Mouse (Mus musculus) midbrain, embryonic 13.5 days (tissue): ENCODE measurements around the gene Washc4. TPM values are rescaled to one million over a fixed set of nuclear protein-coding genes. Genes with fewer than 3 reads are reported as not detected.

Source experiments
- ATAC-seq: fragments of 200-750 bp; cut with Nextera tagmentation; 2 replicates; pipeline ENCODE4 v1.8.0; 2017; ENCODE audit warnings: mild to moderate bottlenecking, moderate TSS enrichment, moderate library complexity
- H3K27ac ChIP-seq: fragments of 300-500 bp; sonication (generic); 2 replicates; pipeline ENCODE4 v1.5.1; 2015; ENCODE audit warnings: inconsistent platforms, mild to moderate bottlenecking, moderate library complexity
- H3K27me3 ChIP-seq: fragments of 300-500 bp; sonication (generic); 2 replicates; pipeline ENCODE4 v1.6.1; 2015; ENCODE audit warnings: mild to moderate bottlenecking, inconsistent platforms
- H3K36me3 ChIP-seq: fragments of 300-500 bp; sonication (generic); 2 replicates; pipeline ENCODE4 v1.6.1; 2015; ENCODE audit warnings: mild to moderate bottlenecking, inconsistent platforms
- H3K4me1 ChIP-seq: fragments of 300-500 bp; sonication (generic); replicated peaks from 2 replicates; pipeline ENCODE4 v1.6.1; 2015; ENCODE audit warnings: inconsistent platforms
- H3K4me2 ChIP-seq: fragments of 300-500 bp; sonication (generic); replicated peaks from 2 replicates; pipeline ENCODE4 v1.6.1; 2015; ENCODE audit warnings: moderate library complexity, mild to moderate bottlenecking, inconsistent platforms
- H3K4me3 ChIP-seq: fragments of 300-500 bp; sonication (generic); replicated peaks from 2 replicates; pipeline ENCODE4 v1.5.1; 2015; ENCODE audit warnings: mild to moderate bottlenecking, inconsistent platforms
- H3K9ac ChIP-seq: fragments of 300-500 bp; sonication (generic); replicated peaks from 2 replicates; pipeline ENCODE4 v1.6.1; 2015; ENCODE audit warnings: mild to moderate bottlenecking, inconsistent platforms
- H3K9me3 ChIP-seq: fragments of 300-500 bp; sonication (generic); 2 replicates; pipeline ENCODE4 v1.6.1; 2016; ENCODE audit warnings: mild to moderate bottlenecking, inconsistent platforms
- WGBS: fragments of 180-500 bp; shearing (Covaris S2); methylation state at CpG from one replicate; pipeline ENCODE4 v1.1.7; 2015; 5-methylcytosine and 5-hydroxymethylcytosine counted together
- polyA plus RNA-seq: library from polyadenylated mRNA; unstranded; fragments of >200 nt; fragmentation: Nextera tagmentation; extraction: Ambion mirVana; gene quantifications from 2 replicates; pipeline ENCODE4 v1.2.1, GENCODE M21; 2015

Washc4 gene
- polyA plus RNA-seq, 1 experiment from 2014 or later: 33.3 TPM

DNA sequence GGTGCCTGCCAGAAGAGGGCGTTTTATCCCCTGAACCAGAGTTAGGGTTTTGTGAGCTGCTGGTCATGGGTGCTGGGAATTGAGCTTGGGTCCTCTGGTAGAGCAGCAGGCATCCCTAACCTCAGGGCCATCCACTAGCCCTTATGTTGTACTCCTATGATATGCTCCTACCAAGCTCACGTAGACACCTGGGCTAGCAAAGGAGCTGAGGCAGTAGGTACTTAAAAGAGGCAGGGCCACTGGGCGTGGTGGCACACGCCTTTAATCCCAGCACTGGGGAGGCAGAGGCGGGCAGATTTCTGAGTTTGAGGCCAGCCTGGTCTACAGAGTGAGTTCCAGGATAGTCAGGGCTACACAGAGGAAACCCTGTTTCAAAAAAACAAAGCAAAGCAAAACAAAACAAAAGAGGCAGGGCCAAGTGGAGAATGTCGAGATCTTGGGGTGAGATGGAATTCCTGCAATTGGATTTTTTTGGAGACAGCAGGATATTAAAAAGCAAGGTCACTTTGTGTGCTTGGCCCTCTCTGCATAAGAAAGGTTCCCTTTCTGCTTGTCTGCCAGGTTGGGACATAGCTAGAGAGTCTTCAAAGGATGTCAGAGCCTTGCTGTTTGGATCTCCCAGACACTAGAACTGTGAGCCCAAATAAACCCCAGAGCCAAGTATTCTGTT, 4.1 kb upstream of the Washc4 start:
- ATAC-seq: no peak
- Histone ChIP-seq H3K36me3 (no peaks in the 10 kb centered on the region), H3K9me3 (no peaks in the 10 kb centered on the region)

GRCm38 (mm10) chr10:83540092-83540491, 3.5 kb upstream of the Washc4 start:
- 68% methylated on average over 3 of the region's 3 CpGs for WGBS
- Histone ChIP-seq H3K4me1 (peaks cover 9% of the 10 kb centered on the region), H3K36me3 (no peaks in the 10 kb centered on the region), H3K4me2 (no peak overlapping the region), H3K4me3 (no peak overlapping the region), H3K27me3 (peaks cover 3% of the 10 kb centered on the region; the same call in 1 of the 2 replicates), H3K9ac (no peak overlapping the region), H3K27ac (no peak overlapping the region), H3K9me3 (no peaks in the 10 kb centered on the region)
- ATAC-seq: no peak

More for the DNA sequence above, 4.1 kb upstream of the Washc4 start:
- peaks cover 2% of the 10 kb centered on the region for H3K4me1 ChIP-seq
- no peak overlapping the region for H3K4me3 ChIP-seq
- H3K9ac ChIP-seq: no peak overlapping the region
- H3K27me3 ChIP-seq: peaks cover 8% of the 10 kb centered on the region; the same call in 1 of the 2 replicates
- no peak overlapping the region for H3K27ac ChIP-seq
- H3K4me2 ChIP-seq: no peak overlapping the region
- 71% methylated on average over 6 of the region's 6 CpGs for WGBS

DNA sequence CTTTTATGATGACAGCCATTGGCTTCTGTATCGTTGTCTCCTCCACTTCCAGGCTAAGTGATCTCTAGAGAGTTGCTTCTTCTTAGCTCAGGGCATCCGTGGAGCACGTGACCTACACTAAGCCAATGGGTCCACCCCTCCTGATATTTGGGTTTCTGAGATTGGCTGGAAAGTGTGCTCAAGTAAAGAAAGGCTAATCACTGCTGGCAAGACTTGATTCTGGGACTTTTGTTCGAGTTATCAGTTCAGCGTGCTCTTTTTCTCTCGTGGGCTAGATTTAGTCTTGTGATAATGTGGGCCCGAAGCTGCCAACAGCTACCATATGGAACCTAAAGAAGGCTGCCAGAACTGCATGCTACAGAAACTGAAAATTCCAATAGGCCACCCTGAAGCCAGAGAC, 1.3 kb upstream of the Washc4 start:
- H3K27me3 ChIP-seq: peaks cover 3% of the 10 kb centered on the region; the same call in 1 of the 2 replicates
- peaks cover 23% of the 10 kb centered on the region for H3K4me1 ChIP-seq
- 83% methylated on average over 7 of the region's 7 CpGs for WGBS
- no peaks in the 10 kb centered on the region for H3K36me3 ChIP-seq
- H3K9me3 ChIP-seq: no peaks in the 10 kb centered on the region
- H3K4me2 ChIP-seq: no peak overlapping the region
- H3K9ac ChIP-seq: no peak overlapping the region
- no peak for ATAC-seq
- H3K27ac ChIP-seq: no peak overlapping the region
- H3K4me3 ChIP-seq: no peak overlapping the region

- WGBS: under 1% methylated on average over 37 of the region's 41 CpGs
- H3K4me2 ChIP-seq: peak overlapping the region; percentile 59
- peak overlapping the region; percentile 92 for H3K27ac ChIP-seq
- H3K27me3 ChIP-seq: no peaks in the 10 kb centered on the region; the same call in 1 of the 2 replicates
- peak overlapping the region; percentile 85 for H3K4me3 ChIP-seq
- H3K9ac ChIP-seq: peak overlapping the region; percentile 91
- peaks cover 23% of the 10 kb centered on the region for H3K4me1 ChIP-seq
- peak; percentile 94; the same call in 1 of the 2 replicates for ATAC-seq
- H3K9me3 ChIP-seq: no peaks in the 10 kb centered on the region
- no peaks in the 10 kb centered on the region for H3K36me3 ChIP-seq
Measured at GRCm38 (mm10) chr10:83544103-83544479, 539 bp downstream of the Washc4 start.

GRCm38 (mm10) chr10:83545341-83545740, 1.8 kb downstream of the Washc4 start:
- Histone ChIP-seq H3K9ac (no peak overlapping the region), H3K27ac (no peak overlapping the region), H3K27me3 (no peaks in the 10 kb centered on the region; the same call in 1 of the 2 replicates), H3K4me3 (peak overlapping the region; percentile 85; the same call in 1 of the 2 replicates), H3K36me3 (peaks cover 9% of the 10 kb centered on the region), H3K4me1 (peaks cover 23% of the 10 kb centered on the region), H3K9me3 (no peaks in the 10 kb centered on the region), H3K4me2 (peak overlapping the region; percentile 59)
- no peak for ATAC-seq
- 85% methylated on average over 3 of the region's 3 CpGs for WGBS

GRCm38 (mm10) chr10:83563005-83563404, 19.5 kb downstream of the Washc4 start:
- ATAC-seq: no peak
- H3K4me2 ChIP-seq: no peak overlapping the region
- peaks cover 81% of the 10 kb centered on the region for H3K36me3 ChIP-seq
- no peak overlapping the region for H3K4me3 ChIP-seq
- H3K9me3 ChIP-seq: no peaks in the 10 kb centered on the region
- H3K4me1 ChIP-seq: no peaks in the 10 kb centered on the region
- H3K9ac ChIP-seq: no peak overlapping the region
- no peak overlapping the region for H3K27ac ChIP-seq
- no peaks in the 10 kb centered on the region for H3K27me3 ChIP-seq

DNA sequence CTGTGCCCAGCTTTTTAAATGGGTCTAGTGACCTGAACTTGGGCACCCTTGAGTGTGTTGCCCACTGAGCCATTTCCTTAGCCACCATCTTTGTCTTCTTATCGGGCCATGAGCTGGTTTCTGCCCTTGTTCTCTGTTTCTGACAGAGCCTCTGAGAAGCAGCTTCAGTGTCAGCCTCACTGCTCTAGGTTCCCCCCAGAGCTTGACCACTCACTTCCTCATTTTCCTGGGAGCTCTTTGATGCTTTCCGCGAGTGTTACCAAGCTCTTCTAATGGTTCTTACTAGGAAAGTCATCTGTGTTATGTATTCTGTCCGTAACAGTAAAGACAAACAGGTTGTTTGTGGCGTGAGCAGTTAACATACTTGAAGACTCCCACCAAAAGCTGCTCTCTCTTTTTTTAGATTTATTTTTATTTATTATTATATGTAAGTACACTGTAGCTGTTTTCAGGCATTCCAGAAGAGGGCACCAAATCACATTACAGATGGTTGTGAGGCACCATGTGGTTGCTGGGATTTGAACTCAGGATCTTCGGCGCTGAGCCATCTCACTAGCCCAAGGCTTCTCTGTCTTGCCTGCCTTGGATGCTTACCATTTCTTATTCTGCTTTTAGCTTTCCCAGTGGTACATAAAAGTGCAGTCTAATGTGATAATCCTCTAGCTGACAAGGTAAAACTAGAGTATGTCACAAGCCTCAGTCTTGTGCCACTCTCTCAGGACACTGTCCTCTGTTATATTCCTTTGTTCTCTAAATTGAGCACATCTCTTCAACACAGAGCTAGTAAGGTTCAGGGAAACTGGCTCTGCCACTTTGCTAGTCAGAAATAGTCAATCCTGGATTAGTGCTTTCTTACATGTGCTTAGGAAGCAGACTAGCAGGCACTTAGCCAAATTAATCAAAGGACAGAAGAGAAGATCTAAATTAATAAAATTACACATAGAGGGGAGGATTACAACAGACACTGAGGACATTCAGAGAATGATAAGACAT, 22.2 kb downstream of the Washc4 start:
- Histone ChIP-seq H3K27me3 (no peaks in the 10 kb centered on the region), H3K9ac (no peak overlapping the region), H3K36me3 (peaks cover 78% of the 10 kb centered on the region), H3K4me1 (no peaks in the 10 kb centered on the region), H3K9me3 (no peaks in the 10 kb centered on the region), H3K4me2 (no peak overlapping the region), H3K27ac (no peak overlapping the region), H3K4me3 (no peak overlapping the region)
- ATAC-seq: no peak
- 98% methylated on average over 7 of the region's 7 CpGs for WGBS

GRCm38 (mm10) chr10:83590801-83591200, 47.2 kb downstream of the Washc4 start:
- Histone ChIP-seq H3K36me3 (peaks cover 79% of the 10 kb centered on the region), H3K4me2 (no peak overlapping the region), H3K27me3 (no peaks in the 10 kb centered on the region), H3K27ac (no peak overlapping the region), H3K4me1 (no peaks in the 10 kb centered on the region), H3K4me3 (no peak overlapping the region), H3K9ac (no peak overlapping the region), H3K9me3 (no peaks in the 10 kb centered on the region)
- WGBS: 84% methylated on average over 6 of the region's 6 CpGs
- ATAC-seq: no peak

GRCm38 (mm10) chr10:83592616-83593015, 49.1 kb downstream of the Washc4 start:
- Histone ChIP-seq H3K36me3 (peaks cover 69% of the 10 kb centered on the region), H3K4me1 (no peaks in the 10 kb centered on the region), H3K27me3 (no peaks in the 10 kb centered on the region), H3K4me2 (no peak overlapping the region), H3K27ac (no peak overlapping the region), H3K4me3 (no peak overlapping the region), H3K9me3 (no peaks in the 10 kb centered on the region), H3K9ac (no peak overlapping the region)
- no peak for ATAC-seq
- WGBS: 94% methylated on average over 7 of the region's 7 CpGs

- Histone ChIP-seq H3K27me3 (no peaks in the 10 kb centered on the region), H3K9me3 (no peaks in the 10 kb centered on the region), H3K4me1 (no peaks in the 10 kb centered on the region), H3K4me2 (no peak overlapping the region), H3K27ac (no peak overlapping the region), H3K4me3 (no peak overlapping the region), H3K36me3 (peaks cover 64% of the 10 kb centered on the region), H3K9ac (no peak overlapping the region)
- WGBS: 95% methylated on average over 5 of the region's 5 CpGs
- ATAC-seq: no peak
Measured at GRCm38 (mm10) chr10:83594526-83594925, 51.0 kb downstream of the Washc4 start.

DNA sequence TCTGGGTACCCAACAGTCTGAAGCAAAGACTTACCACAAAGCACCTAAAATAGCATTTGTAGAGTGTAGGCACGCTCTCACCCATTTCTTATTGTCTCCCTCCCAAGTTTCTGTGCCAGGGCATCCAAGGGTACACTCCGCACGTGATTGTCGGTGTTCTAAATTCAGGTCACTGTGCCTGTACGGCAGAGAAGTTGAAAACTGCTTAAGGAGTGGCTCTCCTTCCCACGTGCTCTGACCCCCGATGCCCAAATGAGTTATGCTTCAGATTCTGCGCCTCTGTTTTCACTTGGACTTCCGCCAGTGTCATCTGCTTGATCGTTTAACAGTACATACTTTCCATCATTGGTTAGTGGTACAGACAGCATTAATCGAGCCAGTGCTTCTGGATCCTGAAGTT, 57.1 kb downstream of the Washc4 start:
- no peak for ATAC-seq
- Histone ChIP-seq H3K9ac (no peak overlapping the region), H3K4me2 (no peak overlapping the region), H3K27me3 (no peaks in the 10 kb centered on the region), H3K27ac (no peak overlapping the region), H3K4me1 (no peaks in the 10 kb centered on the region), H3K4me3 (no peak overlapping the region), H3K9me3 (no peaks in the 10 kb centered on the region), H3K36me3 (peaks cover 63% of the 10 kb centered on the region)
- 93% methylated on average over 11 of the region's 11 CpGs for WGBS

- Histone ChIP-seq H3K4me1 (no peaks in the 10 kb centered on the region), H3K36me3 (peaks cover 71% of the 10 kb centered on the region), H3K9ac (no peak overlapping the region), H3K9me3 (no peaks in the 10 kb centered on the region), H3K27ac (no peak overlapping the region), H3K4me2 (no peak overlapping the region), H3K27me3 (no peaks in the 10 kb centered on the region), H3K4me3 (no peak overlapping the region)
- no peak for ATAC-seq
- WGBS: 94% methylated on average over 10 of the region's 10 CpGs
Measured at GRCm38 (mm10) chr10:83603956-83604564, 60.5 kb downstream of the Washc4 start.
